8 mouse cellular contexts compared by ENCODE assay signal in genomic region chr4:132514555-132515135, GRCm38 (mm10). TPM values are rescaled to one million over a fixed set of nuclear protein-coding genes. Genes with fewer than 3 reads are reported as not detected.
A peak's percentile ranks its signal among the peaks of the same experiment; 100 is the strongest.
DNase-seq lines count a peak whose midpoint lies in the region; ATAC-seq and TF ChIP-seq lines count a peak whose summit lies in the region.

No protein-coding gene starts in this region.

- intact Hi-C loops in gastrocnemius, adult 2 months (cut with DNase I) = loop anchor here (1.0 to 10.0 kb wide), 2 partner anchors 50 to 240 kb away; partner anchors contain the start of gene Taf12
- intact Hi-C loops in left cerebral cortex, postnatal 14 days (cut with DNase I) = loop anchor here (2.0 to 5.0 kb wide), 3 partner anchors 52 to 222 kb away; partner anchors contain the start of genes Med18 and Phactr4

- no peak for ATAC-seq in hindbrain, postnatal 0 days
- 0 out of 2 replicates have a peak, but pooled peaks have one; percentile 23 for ATAC-seq in megakaryocyte-erythroid progenitor cell, adult 5-6 weeks (replicated peaks; ENCODE audit: low FRiP score, low TSS enrichment, poor library complexity, severe bottlenecking)

- DNase-seq in ZHBTc4 (ENCODE audit: low read depth, low spot score) = peak; percentile 87
- DNase-seq in cerebellum, postnatal 4 days (ENCODE audit: low spot score in 2 of 2) = peak; percentile 74 to 87
- DNase-seq in gastrocnemius, adult 2 months = peak; percentile 89
- DNase-seq in hindbrain, postnatal 0 days (ENCODE audit: low spot score) = peak; percentile 91
- DNase-seq in left cerebral cortex, postnatal 14 days (ENCODE audit: low spot score in 2 of 2) = peak; percentile 71 to 87
- peak; percentile 76 for DNase-seq in right cerebral cortex, postnatal 25 days
- DNase-seq in urinary bladder, postnatal 36 days (ENCODE audit: low spot score in 2 of 2) = peak; percentile 80 to 85

- H3K36me3 ChIP-seq in hindbrain, postnatal 0 days (ENCODE audit: insufficient read depth, low read length) = no peaks in the 10 kb centered on the region

- H3K4me3 ChIP-seq in gastrocnemius, adult 2 months = peak overlapping the region; percentile 76
- peak overlapping the region; percentile 46 for H3K4me3 ChIP-seq in hindbrain, postnatal 0 days (ENCODE audit: low read length)

- WGBS in hindbrain, postnatal 0 days = 2% methylated on average over 21 of the region's 21 CpGs

- no peaks in the 10 kb centered on the region for H3K9me3 ChIP-seq in hindbrain, postnatal 0 days (ENCODE audit: low read length)

- no peaks in the 10 kb centered on the region for H3K4me1 ChIP-seq in hindbrain, postnatal 0 days (ENCODE audit: insufficient read depth, low read length)

- peak overlapping the region; percentile 35; the same call in 1 of the 2 replicates for H3K9ac ChIP-seq in hindbrain, postnatal 0 days (replicated peaks; ENCODE audit: low read length)

- peak; percentile 94 for TF ChIP-seq CTCF in gastrocnemius, adult 2 months (IDR thresholded peaks at IDR 0.05)
- peak; percentile 86 for TF ChIP-seq CTCF in hindbrain, postnatal 0 days (IDR thresholded peaks at IDR 0.05; ENCODE audit: low read depth)

- peak overlapping the region; percentile 97 for H3K27ac ChIP-seq in gastrocnemius, adult 2 months
- H3K27ac ChIP-seq in hindbrain, postnatal 0 days = peak overlapping the region; percentile 73

- peak overlapping the region; percentile 99 for H3K4me2 ChIP-seq in hindbrain, postnatal 0 days (ENCODE audit: low read depth, low read length)

- H3K27me3 ChIP-seq in hindbrain, postnatal 0 days (ENCODE audit: insufficient read depth, low read length) = no peaks in the 10 kb centered on the region

RNA-seq across cellular contexts. Expression of gene Sesn2, which starts 4.3 kb away (rescaled TPM):
- 1 to 10 TPM; 1.5 to 2.1 TPM for total RNA-seq in gastrocnemius, adult 2 months (2021)
- total RNA-seq in hindbrain, postnatal 0 days (2014; rRNA removed) = 22.8 and 25.7 TPM in 2 replicates
- 18.3 and 19.9 TPM in 2 replicates for polyA plus RNA-seq in hindbrain, postnatal 0 days (2015; fragmentation: Nextera tagmentation; extraction: Ambion mirVana)
- 10 to 100 TPM; 10.8 to 12.2 TPM for total RNA-seq in left cerebral cortex, postnatal 14 days (2021)
- total RNA-seq in megakaryocyte-erythroid progenitor cell, adult 5-6 weeks (2014; fragmentation: Nextera tagmentation) = 7.3 and 9.3 TPM in 2 replicates
- 2.6 and 3.8 TPM in 2 replicates for total RNA-seq in megakaryocyte-erythroid progenitor cell, adult 5-6 weeks (2017)

RNA-seq across cellular contexts. Expression of gene Atpif1, which starts 18.8 kb away (rescaled TPM):
- 10 to 100 TPM; 41.0 to 60.0 TPM for total RNA-seq in gastrocnemius, adult 2 months (2021)
- 341 and 518 TPM in 2 replicates for total RNA-seq in hindbrain, postnatal 0 days (2014; rRNA removed)
- polyA plus RNA-seq in hindbrain, postnatal 0 days (2015; fragmentation: Nextera tagmentation; extraction: Ambion mirVana) = 1,637 and 1,748 TPM in 2 replicates
- total RNA-seq in left cerebral cortex, postnatal 14 days (2021) = 100 to 1,000 TPM; 629 to 641 TPM
- 1,479 and 1,723 TPM in 2 replicates for total RNA-seq in megakaryocyte-erythroid progenitor cell, adult 5-6 weeks (2014; fragmentation: Nextera tagmentation)
- total RNA-seq in megakaryocyte-erythroid progenitor cell, adult 5-6 weeks (2017) = 2,914 and 3,482 TPM in 2 replicates

RNA-seq across cellular contexts. Expression of gene Dnajc8, which starts 20.7 kb away (rescaled TPM):
- total RNA-seq in gastrocnemius, adult 2 months (2021) = 10 to 100 TPM; 47.2 to 59.3 TPM
- 64.6 and 95.5 TPM in 2 replicates for total RNA-seq in hindbrain, postnatal 0 days (2014; rRNA removed)
- polyA plus RNA-seq in hindbrain, postnatal 0 days (2015; fragmentation: Nextera tagmentation; extraction: Ambion mirVana) = 142 and 162 TPM in 2 replicates
- 10 to 100 TPM; 76.0 to 79.0 TPM for total RNA-seq in left cerebral cortex, postnatal 14 days (2021)
- 160 and 183 TPM in 2 replicates for total RNA-seq in megakaryocyte-erythroid progenitor cell, adult 5-6 weeks (2014; fragmentation: Nextera tagmentation)
- 481 and 593 TPM in 2 replicates for total RNA-seq in megakaryocyte-erythroid progenitor cell, adult 5-6 weeks (2017)

RNA-seq across cellular contexts. Expression of gene Ptafr, which starts 49.2 kb away (rescaled TPM):
- under 1 TPM; 0.56 to 0.98 TPM for total RNA-seq in gastrocnemius, adult 2 months (2021)
- 0.32 and 0.63 TPM in 2 replicates for total RNA-seq in hindbrain, postnatal 0 days (2014; rRNA removed)
- polyA plus RNA-seq in hindbrain, postnatal 0 days (2015; fragmentation: Nextera tagmentation; extraction: Ambion mirVana) = 0.61 and 0.64 TPM in 2 replicates
- 1 to 10 TPM; 1.4 to 1.6 TPM for total RNA-seq in left cerebral cortex, postnatal 14 days (2021)
- not detected in 2 replicates for total RNA-seq in megakaryocyte-erythroid progenitor cell, adult 5-6 weeks (2014; fragmentation: Nextera tagmentation)
- total RNA-seq in megakaryocyte-erythroid progenitor cell, adult 5-6 weeks (2017) = 0.23 TPM in 1 of 2 replicates, not detected in the other

RNA-seq across cellular contexts. Expression of gene Med18, which starts 50.9 kb away (rescaled TPM):
- total RNA-seq in gastrocnemius, adult 2 months (2021) = 1 to 10 TPM; 2.9 to 3.3 TPM
- total RNA-seq in hindbrain, postnatal 0 days (2014; rRNA removed) = 11.4 and 11.6 TPM in 2 replicates
- polyA plus RNA-seq in hindbrain, postnatal 0 days (2015; fragmentation: Nextera tagmentation; extraction: Ambion mirVana) = 12.1 and 13.8 TPM in 2 replicates
- total RNA-seq in left cerebral cortex, postnatal 14 days (2021) = 1 to 10 TPM; 8.0 to 8.2 TPM
- 21.2 and 23.4 TPM in 2 replicates for total RNA-seq in megakaryocyte-erythroid progenitor cell, adult 5-6 weeks (2014; fragmentation: Nextera tagmentation)
- total RNA-seq in megakaryocyte-erythroid progenitor cell, adult 5-6 weeks (2017) = 8.2 and 16.3 TPM in 2 replicates
